Mouse (Mus musculus) monocyte, adult 5-6 weeks (primary cell): ENCODE data around the gene Setd3. TPM values are rescaled to one million over a fixed set of nuclear protein-coding genes. Genes with fewer than 3 reads are reported as not detected.

Experiments used
- ATAC-seq: fragments of 153-309, 156-312 bp; replicated peaks from 2 replicates; pipeline ENCODE4 v1.8.0; 2017; ENCODE audit warnings: mild to moderate bottlenecking; ENCODE audit not compliant: low TSS enrichment, insufficient number of reproducible peaks, severe bottlenecking, poor library complexity, low FRiP score
- total RNA-seq: library from RNA; stranded (forward); fragments of 200-1000, 200-491, 200-594 nt; gene quantifications from 3 replicates; pipeline ENCODE4 v1.2.3, GENCODE M21; 2017

Setd3 gene
- total RNA-seq, 1 experiment from 2014 or later = 135 TPM

- ATAC-seq = no peak
These were observed 75.8 kb downstream of the Setd3 start for GRCm38 (mm10) chr12:108103292-108103691.

- no peak for ATAC-seq
These were observed 77.0 kb downstream of the Setd3 start for GRCm38 (mm10) chr12:108102119-108102518.

GRCm38 (mm10) chr12:108100181-108100580 is 78.9 kb downstream of the Setd3 start:
- ATAC-seq = no peak

- no peak for ATAC-seq
These were observed 80.7 kb downstream of the Setd3 start for GRCm38 (mm10) chr12:108098201-108098980.

- ATAC-seq = no peak
These were observed 81.5 kb downstream of the Setd3 start for GRCm38 (mm10) chr12:108097643-108098042.

GRCm38 (mm10) chr12:108088253-108088652 is 90.9 kb downstream of the Setd3 start:
- no peak for ATAC-seq

- ATAC-seq = no peak
These were observed 91.6 kb downstream of the Setd3 start for GRCm38 (mm10) chr12:108087489-108087888.

- ATAC-seq = no peak
These were observed 100.9 kb downstream of the Setd3 start for GRCm38 (mm10) chr12:108078122-108078752.

- no peak for ATAC-seq
These were observed 106.2 kb downstream of the Setd3 start for GRCm38 (mm10) chr12:108072907-108073306.

- ATAC-seq = no peak
These were observed 108.1 kb downstream of the Setd3 start for GRCm38 (mm10) chr12:108070685-108071662.

GRCm38 (mm10) chr12:108069504-108069903 is 109.6 kb downstream of the Setd3 start:
- no peak for ATAC-seq

- ATAC-seq = no peak
These were observed 111.2 kb downstream of the Setd3 start for GRCm38 (mm10) chr12:108067811-108068375.

GRCm38 (mm10) chr12:108067231-108067630 is 111.9 kb downstream of the Setd3 start:
- ATAC-seq = no peak

GRCm38 (mm10) chr12:108064396-108064998 is 114.6 kb downstream of the Setd3 start:
- no peak for ATAC-seq

GRCm38 (mm10) chr12:108063986-108064385 is 115.1 kb downstream of the Setd3 start:
- ATAC-seq = no peak

GRCm38 (mm10) chr12:108062137-108062536 is 117.0 kb downstream of the Setd3 start:
- ATAC-seq = no peak

- no peak for ATAC-seq
These were observed 117.5 kb downstream of the Setd3 start for GRCm38 (mm10) chr12:108061661-108062060.
